Mouse (Mus musculus) ES-E14 (cell line): ENCODE data around the gene Gmppb.

Experiments used
- CHD2 ChIP-seq: IDR thresholded peaks from 2 replicates; pipeline ENCODE4 v1.6.1; 2014; ENCODE audit warnings: mild to moderate bottlenecking, low read depth, low read length, inconsistent platforms
- HCFC1 ChIP-seq: IDR thresholded peaks from 2 replicates; pipeline ENCODE4 v1.6.1; 2012; ENCODE audit warnings: low read length, inconsistent platforms, borderline replicate concordance; ENCODE audit not compliant: insufficient read depth
- MAFK ChIP-seq: IDR thresholded peaks from 2 replicates; pipeline ENCODE4 v1.6.1; 2014; ENCODE audit warnings: mild to moderate bottlenecking, low read depth, low read length, inconsistent platforms; ENCODE audit not compliant: insufficient read depth
- ZC3H11A ChIP-seq: IDR thresholded peaks from 2 replicates; pipeline ENCODE4 v1.6.1; 2012; ENCODE audit warnings: low read depth, mild to moderate bottlenecking, inconsistent platforms, low read length, borderline replicate concordance
- ZNF384 ChIP-seq: IDR thresholded peaks from 2 replicates; pipeline ENCODE4 v1.6.1; 2012; ENCODE audit warnings: low read depth, low read length, inconsistent platforms

DNA sequence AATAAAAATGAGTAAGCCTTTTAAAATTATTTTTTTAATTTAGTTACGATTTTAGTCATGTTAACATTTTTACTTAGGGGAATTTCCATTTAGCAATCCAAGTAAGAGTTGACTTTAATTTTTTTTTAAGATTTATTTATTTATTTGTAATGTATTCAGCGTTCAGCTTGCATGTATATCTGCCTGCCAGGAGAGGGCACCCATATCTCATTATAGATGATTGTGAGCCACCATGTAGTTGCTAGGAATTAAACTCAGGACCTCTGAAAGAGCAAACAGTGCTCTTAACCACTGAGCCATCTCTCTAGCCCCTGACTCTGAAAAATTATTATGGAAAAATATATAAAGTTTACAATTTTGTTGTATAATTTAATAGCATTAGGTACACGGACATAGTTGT is 22.5 kb upstream of the Gmppb start:
- TF ChIP-seq ZNF384 (no peak), ZC3H11A (no peak), HCFC1 (no peak), MAFK (no peak), CHD2 (no peak)
